Mouse (Mus musculus): ENCODE data around the gene Ccr9. TPM values are rescaled to one million over a fixed set of nuclear protein-coding genes. Genes with fewer than 3 reads are reported as not detected.

Ccr9 gene
- polyA plus RNA-seq, 1 experiment from 2014 or later, result 0.09 TPM

DNA sequence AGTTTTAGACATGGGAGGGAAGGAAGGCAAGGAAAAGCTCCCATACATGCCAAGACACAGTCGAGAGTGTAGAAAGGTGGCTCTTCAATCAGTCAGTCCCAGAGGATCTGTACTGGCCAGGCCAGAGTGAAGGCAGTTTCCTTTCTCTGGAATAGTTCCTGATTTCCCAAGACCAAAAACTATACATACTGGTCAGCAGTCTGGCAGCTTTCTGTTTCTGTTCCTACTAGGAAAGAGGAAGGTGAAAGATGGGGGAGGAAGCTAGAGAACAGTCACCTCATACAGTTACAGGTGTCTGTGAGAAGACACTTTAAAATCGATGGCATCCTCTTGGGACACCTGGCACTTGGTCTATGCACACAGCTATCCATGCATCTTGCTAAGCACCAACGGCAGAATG lies 137.2 kb downstream of the Ccr9 start:
- 89% methylated on average over 3 of the region's 3 CpGs for WGBS
- no peak for DNase-seq

DNA sequence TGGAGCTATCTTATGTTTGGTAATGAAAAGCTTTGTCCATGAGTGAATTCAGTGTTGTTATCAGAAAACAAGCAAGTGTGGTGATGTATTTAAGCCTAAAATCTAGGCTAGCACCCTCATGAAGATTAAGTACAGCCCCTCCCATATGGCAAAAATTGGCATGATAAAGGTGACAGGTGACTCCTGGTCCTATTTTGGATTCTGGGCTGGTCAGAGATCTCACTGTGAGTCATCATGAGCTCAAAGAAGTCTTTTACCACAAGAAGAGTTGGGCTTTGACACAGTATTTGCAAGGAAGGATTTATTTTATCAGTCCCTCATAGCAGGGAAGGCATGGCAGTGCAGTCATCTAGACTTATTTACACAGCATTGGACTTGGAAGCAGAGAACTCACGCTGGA lies 137.8 kb downstream of the Ccr9 start:
- Histone ChIP-seq H3K4me3 (ENCODE audit: low read depth, low read length) (no peak overlapping the region), H3K4me2 (no peak overlapping the region), H3K9ac (no peak overlapping the region), H3K36me3 (ENCODE audit: insufficient read depth) (peaks cover 35% of the 10 kb centered on the region; the same call in 1 of the 2 replicates), H3K9me3 (ENCODE audit: low read depth, low read length) (no peaks in the 10 kb centered on the region), H3K4me1 (ENCODE audit: insufficient read depth) (no peaks in the 10 kb centered on the region), H3K27ac (ENCODE audit: low read depth) (no peak overlapping the region), H3K27me3 (ENCODE audit: insufficient read depth, low read length) (no peaks in the 10 kb centered on the region)
- DNase-seq (no peak), ATAC-seq (ENCODE audit: insufficient read depth) (no peak)
- whole genome bisulfite sequencing, result 87% methylated on average over 1 of the region's 1 CpGs
- TF ChIP-seq CTCF (IDR thresholded peaks at IDR 0.05; ENCODE audit: low read depth), result no peak

More for the DNA sequence above, 137.2 kb downstream of the Ccr9 start:
- Histone ChIP-seq H3K9ac (no peak overlapping the region), H3K27ac (ENCODE audit: low read depth) (no peak overlapping the region), H3K9me3 (ENCODE audit: low read depth, low read length) (no peaks in the 10 kb centered on the region), H3K4me2 (no peak overlapping the region), H3K4me1 (ENCODE audit: insufficient read depth) (no peaks in the 10 kb centered on the region), H3K4me3 (ENCODE audit: low read depth, low read length) (no peak overlapping the region), H3K27me3 (ENCODE audit: insufficient read depth, low read length) (no peaks in the 10 kb centered on the region), H3K36me3 (ENCODE audit: insufficient read depth) (peaks cover 39% of the 10 kb centered on the region)
- TF ChIP-seq CTCF (IDR thresholded peaks at IDR 0.05; ENCODE audit: low read depth), result no peak
- no peak for ATAC-seq (ENCODE audit: insufficient read depth)

DNA sequence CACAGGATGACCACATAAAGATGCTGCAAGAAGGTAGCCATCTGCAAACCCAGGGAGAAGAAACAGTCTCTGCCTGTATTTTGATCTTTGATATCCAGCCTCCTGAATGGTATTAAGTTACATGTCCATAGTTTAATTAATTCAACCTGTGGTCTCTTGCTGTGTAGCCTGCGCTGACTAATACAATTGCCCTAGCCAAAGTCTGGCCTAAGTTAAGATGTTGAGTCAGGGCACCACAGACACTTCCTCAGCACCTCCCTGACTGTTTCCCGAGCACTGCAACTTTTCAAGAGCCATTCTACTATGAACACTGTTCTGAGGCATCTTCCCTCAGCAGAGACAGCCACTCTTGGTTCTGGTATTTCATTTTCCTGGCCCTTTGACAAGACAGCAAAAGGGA lies 140.4 kb downstream of the Ccr9 start:
- Histone ChIP-seq H3K9ac (no peak overlapping the region), H3K27ac (ENCODE audit: low read depth) (no peak overlapping the region), H3K4me1 (ENCODE audit: insufficient read depth) (no peaks in the 10 kb centered on the region), H3K9me3 (ENCODE audit: low read depth, low read length) (no peaks in the 10 kb centered on the region), H3K4me2 (no peak overlapping the region), H3K27me3 (ENCODE audit: insufficient read depth, low read length) (no peaks in the 10 kb centered on the region), H3K4me3 (ENCODE audit: low read depth, low read length) (no peak overlapping the region), H3K36me3 (ENCODE audit: insufficient read depth) (peaks cover 48% of the 10 kb centered on the region)
- ATAC-seq (ENCODE audit: insufficient read depth) (no peak), DNase-seq (no peak)
- WGBS, result 78% methylated on average over 2 of the region's 2 CpGs
- no peak for TF ChIP-seq CTCF (IDR thresholded peaks at IDR 0.05; ENCODE audit: low read depth)

DNA sequence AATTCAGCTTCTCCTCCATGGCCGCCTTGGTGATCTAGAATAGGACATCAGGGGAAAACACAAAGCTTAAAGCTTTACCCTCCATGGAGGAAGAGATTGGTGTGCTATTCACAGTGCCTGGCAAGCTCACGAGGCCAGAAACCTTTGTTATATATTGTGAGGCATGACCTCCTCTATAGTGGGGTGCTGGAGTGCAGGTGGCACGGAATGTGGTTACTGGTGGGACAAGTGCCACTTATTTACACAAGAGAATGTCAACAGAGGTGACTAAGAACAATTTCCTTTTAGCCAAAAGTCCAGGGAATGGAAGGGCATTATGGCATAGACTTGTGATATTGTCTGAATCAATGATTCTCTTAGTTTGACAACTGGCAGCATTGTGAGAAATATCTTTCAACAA lies 148.4 kb downstream of the Ccr9 start:
- DNase-seq, result peak; percentile 7
- Histone ChIP-seq H3K9me3 (ENCODE audit: low read depth, low read length) (no peaks in the 10 kb centered on the region), H3K27ac (ENCODE audit: low read depth) (no peak overlapping the region), H3K4me2 (no peak overlapping the region), H3K4me1 (ENCODE audit: insufficient read depth) (no peaks in the 10 kb centered on the region), H3K27me3 (ENCODE audit: insufficient read depth, low read length) (no peaks in the 10 kb centered on the region), H3K9ac (no peak overlapping the region), H3K36me3 (ENCODE audit: insufficient read depth) (peaks cover 82% of the 10 kb centered on the region), H3K4me3 (ENCODE audit: low read depth, low read length) (no peak overlapping the region)
- no peak for TF ChIP-seq CTCF (IDR thresholded peaks at IDR 0.05; ENCODE audit: low read depth)
- 79% methylated on average over 3 of the region's 3 CpGs for WGBS
- ATAC-seq (ENCODE audit: insufficient read depth), result peak; percentile 65; the same call in 1 of the 2 replicates

DNA sequence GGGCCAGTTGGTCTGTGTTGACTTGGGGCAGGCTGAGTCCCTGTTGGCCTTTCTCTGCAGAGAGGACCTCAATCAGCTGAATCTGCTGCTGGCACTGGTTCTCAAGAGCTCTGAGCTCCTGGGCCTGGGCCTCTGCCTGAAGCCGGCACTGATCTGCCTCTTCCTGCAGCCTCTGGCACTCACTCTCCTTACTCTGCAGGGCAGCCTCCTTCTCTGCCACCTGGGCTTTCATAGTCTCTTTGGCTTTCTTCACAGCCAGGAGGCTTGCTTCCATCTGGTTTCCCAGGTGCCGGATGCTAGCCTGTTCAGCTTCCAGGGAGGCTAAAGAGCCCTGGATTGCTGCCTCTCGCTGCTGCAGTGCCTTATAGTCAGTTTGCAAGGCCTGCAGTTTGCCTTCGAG lies 150.7 kb downstream of the Ccr9 start:
- Histone ChIP-seq H3K27ac (ENCODE audit: low read depth) (no peak overlapping the region), H3K9ac (no peak overlapping the region), H3K4me3 (ENCODE audit: low read depth, low read length) (no peak overlapping the region), H3K9me3 (ENCODE audit: low read depth, low read length) (no peaks in the 10 kb centered on the region), H3K36me3 (ENCODE audit: insufficient read depth) (peaks cover 62% of the 10 kb centered on the region), H3K4me2 (no peak overlapping the region), H3K27me3 (ENCODE audit: insufficient read depth, low read length) (no peaks in the 10 kb centered on the region), H3K4me1 (ENCODE audit: insufficient read depth) (no peaks in the 10 kb centered on the region)
- no peak for ATAC-seq (ENCODE audit: insufficient read depth)
- no peak for TF ChIP-seq CTCF (IDR thresholded peaks at IDR 0.05; ENCODE audit: low read depth)
- DNase-seq, result no peak
- WGBS, result 86% methylated on average over 4 of the region's 4 CpGs

Other genes with a start within 250 kb of the Ccr9 start
- gene Limd1, start 199.7 kb upstream of the Ccr9 start, polyA plus RNA-seq (2014; fragmentation: Nextera tagmentation; extraction: Ambion mirVana), result 68.2 and 69.7 TPM in 2 replicates
- 47.6 and 53.0 TPM in 2 replicates for gene Sacm1l, start 148.7 kb upstream of the Ccr9 start, polyA plus RNA-seq (2014; fragmentation: Nextera tagmentation; extraction: Ambion mirVana)
- 0.14 and 0.27 TPM in 2 replicates for gene Slc6a20b, start 45.9 kb upstream of the Ccr9 start, polyA plus RNA-seq (2014; fragmentation: Nextera tagmentation; extraction: Ambion mirVana)
- 0.13 and 0.14 TPM in 2 replicates for gene Slc6a20a, start 446 bp downstream of the Ccr9 start, polyA plus RNA-seq (2014; fragmentation: Nextera tagmentation; extraction: Ambion mirVana)
- gene Lztfl1, start 39.3 kb downstream of the Ccr9 start, polyA plus RNA-seq (2014; fragmentation: Nextera tagmentation; extraction: Ambion mirVana), result 44.9 and 45.4 TPM in 2 replicates
- 0.25 and 0.28 TPM in 2 replicates for gene Cxcr6, start 128.0 kb downstream of the Ccr9 start, polyA plus RNA-seq (2014; fragmentation: Nextera tagmentation; extraction: Ambion mirVana)
- gene Fyco1, start 173.5 kb downstream of the Ccr9 start, polyA plus RNA-seq (2014; fragmentation: Nextera tagmentation; extraction: Ambion mirVana), result 12.6 and 12.9 TPM in 2 replicates
- gene Xcr1, start 183.6 kb downstream of the Ccr9 start, polyA plus RNA-seq (2014; fragmentation: Nextera tagmentation; extraction: Ambion mirVana), result not detected in 2 replicates